Mouse (Mus musculus) heart, postnatal 4 days (tissue): Measurements from ENCODE around the gene Hist1h3f. TPM values are rescaled to one million over a fixed set of nuclear protein-coding genes. Genes with fewer than 3 reads are reported as not detected.

ENCODE experiments used
- DNase-seq: peaks from one replicate; pipeline ENCODE4 v3.0.0; 2021
- total RNA-seq, 2 experiments: library from RNA; stranded (reverse); gene quantifications; 2 replicates each; pipeline ENCODE4 v1.2.3; 2021

Hist1h3f gene
- 100 to 1,000 TPM; 121 to 128 TPM for total RNA-seq

- peak; percentile 68 for DNase-seq
These were observed at the start of gene Hist1h3f for GRCm38 (mm10) chr13:23543965-23544786. Hist1h3f (plus strand) TSS chr13:23544052.

- no peak for DNase-seq
These were observed 48.3 kb upstream of the Hist1h3f start for GRCm38 (mm10) chr13:23495526-23495925.

- DNase-seq, result peak; percentile 25
These were observed 46.1 kb upstream of the Hist1h3f start for GRCm38 (mm10) chr13:23497656-23498321.

GRCm38 (mm10) chr13:23498653-23499052, 45.2 kb upstream of the Hist1h3f start:
- no peak for DNase-seq

GRCm38 (mm10) chr13:23499943-23500342, 43.9 kb upstream of the Hist1h3f start:
- DNase-seq, result no peak

- DNase-seq, result peak; percentile 52
These were observed 43.2 kb upstream of the Hist1h3f start for GRCm38 (mm10) chr13:23500424-23501200.

GRCm38 (mm10) chr13:23501511-23501910, 42.3 kb upstream of the Hist1h3f start:
- no peak for DNase-seq

- no peak for DNase-seq
These were observed 41.8 kb upstream of the Hist1h3f start for GRCm38 (mm10) chr13:23502031-23502567.

GRCm38 (mm10) chr13:23502916-23503315, 40.9 kb upstream of the Hist1h3f start:
- no peak for DNase-seq

GRCm38 (mm10) chr13:23503797-23504196, 40.1 kb upstream of the Hist1h3f start:
- peak; percentile 60 for DNase-seq

- no peak for DNase-seq
These were observed 38.0 kb upstream of the Hist1h3f start for GRCm38 (mm10) chr13:23505662-23506345.

GRCm38 (mm10) chr13:23506351-23506750, 37.5 kb upstream of the Hist1h3f start:
- peak; percentile 47 for DNase-seq

GRCm38 (mm10) chr13:23506819-23507515, 36.9 kb upstream of the Hist1h3f start:
- DNase-seq, result no peak

- DNase-seq, result no peak
These were observed 33.7 kb upstream of the Hist1h3f start for GRCm38 (mm10) chr13:23510127-23510526.

- no peak for DNase-seq
These were observed 30.3 kb upstream of the Hist1h3f start for GRCm38 (mm10) chr13:23513517-23513916.

- no peak for DNase-seq
These were observed 28.6 kb upstream of the Hist1h3f start for GRCm38 (mm10) chr13:23515281-23515680.

GRCm38 (mm10) chr13:23515826-23516620, 27.8 kb upstream of the Hist1h3f start:
- DNase-seq, result no peak

GRCm38 (mm10) chr13:23516822-23517602, 26.8 kb upstream of the Hist1h3f start:
- DNase-seq, result peak; percentile 79

GRCm38 (mm10) chr13:23517603-23518294, 26.1 kb upstream of the Hist1h3f start:
- DNase-seq, result peak; percentile 93
